Mouse (Mus musculus): ENCODE data around the gene 1520401A03Rik. TPM values are rescaled to one million over a fixed set of nuclear protein-coding genes. Genes with fewer than 3 reads are reported as not detected.

Gene 1520401A03Rik
- polyA plus RNA-seq (2012; rRNA removed), result 0.02 and 0.03 TPM in 2 replicates

GRCm38 (mm10) chr17:23722376-23723125, at the start of gene 1520401A03Rik:
TSS of gene 1520401A03Rik (minus strand) at chr17:23722783.

GRCm38 (mm10) chr17:23771284-23772218, 49.0 kb upstream of the 1520401A03Rik start, which contains the start of gene Flywch1:
TSS of gene Flywch1 (minus strand) at chr17:23771602.

GRCm38 (mm10) chr17:23745301-23746251, 23.0 kb upstream of the 1520401A03Rik start, which contains the start of gene Kremen2:
TSS of gene Kremen2 (minus strand) at chr17:23745833.

GRCm38 (mm10) chr17:23740598-23741021, 18.0 kb upstream of the 1520401A03Rik start, which contains the start of gene Paqr4:
TSS of gene Paqr4 (minus strand) at chr17:23740867.

GRCm38 (mm10) chr17:23725999-23726757, 3.6 kb upstream of the 1520401A03Rik start, which contains the start of gene Pkmyt1:
TSS of gene Pkmyt1 (plus strand) at chr17:23726336.

GRCm38 (mm10) chr17:23683856-23684672, 38.5 kb downstream of the 1520401A03Rik start, which contains the start of gene Cldn9:
TSS of gene Cldn9 (minus strand) at chr17:23684026.

GRCm38 (mm10) chr17:23679127-23679835, 43.3 kb downstream of the 1520401A03Rik start, which contains the start of gene Cldn6:
TSS of gene Cldn6 (plus strand) at chr17:23679249.

GRCm38 (mm10) chr17:23677236-23677679, 45.3 kb downstream of the 1520401A03Rik start, which contains the start of gene Tnfrsf12a:
TSS of gene Tnfrsf12a (minus strand) at chr17:23677468.

GRCm38 (mm10) chr17:23673424-23674073, 49.0 kb downstream of the 1520401A03Rik start, which contains the start of the genes Hcfc1r1 and Thoc6:
TSS of gene Hcfc1r1 (plus strand) at chr17:23673596.
TSS of gene Thoc6 (minus strand) at chr17:23673882.

GRCm38 (mm10) chr17:23660117-23660875, 62.3 kb downstream of the 1520401A03Rik start, which contains the start of gene Bicdl2:
TSS of gene Bicdl2 (plus strand) at chr17:23660506.

Other genes starting within 250 kb of the 1520401A03Rik start
- gene Vmn2r117, start 243.1 kb downstream of the 1520401A03Rik start, polyA plus RNA-seq (2012; rRNA removed), result not detected in 2 replicates
- gene Zfp213, start 158.5 kb downstream of the 1520401A03Rik start, polyA plus RNA-seq (2012; rRNA removed), result 3.0 and 3.8 TPM in 2 replicates
- gene Zfp13, start 123.3 kb downstream of the 1520401A03Rik start, polyA plus RNA-seq (2012; rRNA removed), result 1.7 TPM in 2 replicates
- 0.03 TPM in 1 of 2 replicates, not detected in the other for gene Zscan10, start 121.9 kb downstream of the 1520401A03Rik start, polyA plus RNA-seq (2012; rRNA removed)
- gene Mmp25, start 77.5 kb downstream of the 1520401A03Rik start, polyA plus RNA-seq (2012; rRNA removed), result 0.10 and 0.12 TPM in 2 replicates
- gene Bicdl2, start 62.3 kb downstream of the 1520401A03Rik start, polyA plus RNA-seq (2012; rRNA removed), result 0.03 TPM in 1 of 2 replicates, not detected in the other
- 11.5 and 12.4 TPM in 2 replicates for gene Hcfc1r1, start 49.2 kb downstream of the 1520401A03Rik start, polyA plus RNA-seq (2012; rRNA removed)
- gene Thoc6, start 48.9 kb downstream of the 1520401A03Rik start, polyA plus RNA-seq (2012; rRNA removed), result 16.5 and 18.5 TPM in 2 replicates
- gene Tnfrsf12a, start 45.3 kb downstream of the 1520401A03Rik start, polyA plus RNA-seq (2012; rRNA removed), result 1.6 and 1.8 TPM in 2 replicates
- 0.38 and 0.81 TPM in 2 replicates for gene Cldn6, start 43.5 kb downstream of the 1520401A03Rik start, polyA plus RNA-seq (2012; rRNA removed)
- gene Cldn9, start 38.8 kb downstream of the 1520401A03Rik start, polyA plus RNA-seq (2012; rRNA removed), result not detected in 2 replicates
- 24.8 and 29.8 TPM in 2 replicates for gene Pkmyt1, start 3.6 kb upstream of the 1520401A03Rik start, polyA plus RNA-seq (2012; rRNA removed)
- 3.6 and 3.8 TPM in 2 replicates for gene Paqr4, start 18.1 kb upstream of the 1520401A03Rik start, polyA plus RNA-seq (2012; rRNA removed)
- 0.07 TPM in 1 of 2 replicates, not detected in the other for gene Kremen2, start 23.1 kb upstream of the 1520401A03Rik start, polyA plus RNA-seq (2012; rRNA removed)
- 3.9 and 4.2 TPM in 2 replicates for gene Flywch1, start 48.8 kb upstream of the 1520401A03Rik start, polyA plus RNA-seq (2012; rRNA removed)
- gene Flywch2, start 63.3 kb upstream of the 1520401A03Rik start, polyA plus RNA-seq (2012; rRNA removed), result 0.78 and 0.93 TPM in 2 replicates
- 104 and 131 TPM in 2 replicates for gene Srrm2, start 67.7 kb upstream of the 1520401A03Rik start, polyA plus RNA-seq (2012; rRNA removed)
- 283 and 297 TPM in 2 replicates for gene Elob, start 106.4 kb upstream of the 1520401A03Rik start, polyA plus RNA-seq (2012; rRNA removed)
- gene Prss33, start 113.3 kb upstream of the 1520401A03Rik start, polyA plus RNA-seq (2012; rRNA removed), result not detected in 2 replicates
- gene Prss32, start 121.1 kb upstream of the 1520401A03Rik start, polyA plus RNA-seq (2012; rRNA removed), result not detected in 2 replicates
- gene Prss41, start 121.4 kb upstream of the 1520401A03Rik start, polyA plus RNA-seq (2012; rRNA removed), result 0.11 and 0.14 TPM in 2 replicates
- gene Prss21, start 145.3 kb upstream of the 1520401A03Rik start, polyA plus RNA-seq (2012; rRNA removed), result not detected in 2 replicates
- not detected in 2 replicates for gene Dcpp1, start 158.1 kb upstream of the 1520401A03Rik start, polyA plus RNA-seq (2012; rRNA removed)
- not detected in 2 replicates for gene Dcpp2, start 158.1 kb upstream of the 1520401A03Rik start, polyA plus RNA-seq (2012; rRNA removed)
- gene Dcpp3, start 194.7 kb upstream of the 1520401A03Rik start, polyA plus RNA-seq (2012; rRNA removed), result not detected in 2 replicates
- gene Sbp, start 218.9 kb upstream of the 1520401A03Rik start, polyA plus RNA-seq (2012; rRNA removed), result 0.02 TPM in 1 of 2 replicates, not detected in the other
- not detected in 2 replicates for gene Sbpl, start 232.5 kb upstream of the 1520401A03Rik start, polyA plus RNA-seq (2012; rRNA removed)